Mouse (Mus musculus) ovary, postnatal 14 days (tissue): ENCODE results near the gene Cpa4.

Source experiments
- DNase-seq: peaks from one replicate; pipeline ENCODE4 v3.0.0; 2022; ENCODE audit warnings: low spot score

Gene Cpa4

GRCm38 (mm10) chr6:30591851-30592404, 23.8 kb downstream of the Cpa4 start:
- no peak for DNase-seq

DNA sequence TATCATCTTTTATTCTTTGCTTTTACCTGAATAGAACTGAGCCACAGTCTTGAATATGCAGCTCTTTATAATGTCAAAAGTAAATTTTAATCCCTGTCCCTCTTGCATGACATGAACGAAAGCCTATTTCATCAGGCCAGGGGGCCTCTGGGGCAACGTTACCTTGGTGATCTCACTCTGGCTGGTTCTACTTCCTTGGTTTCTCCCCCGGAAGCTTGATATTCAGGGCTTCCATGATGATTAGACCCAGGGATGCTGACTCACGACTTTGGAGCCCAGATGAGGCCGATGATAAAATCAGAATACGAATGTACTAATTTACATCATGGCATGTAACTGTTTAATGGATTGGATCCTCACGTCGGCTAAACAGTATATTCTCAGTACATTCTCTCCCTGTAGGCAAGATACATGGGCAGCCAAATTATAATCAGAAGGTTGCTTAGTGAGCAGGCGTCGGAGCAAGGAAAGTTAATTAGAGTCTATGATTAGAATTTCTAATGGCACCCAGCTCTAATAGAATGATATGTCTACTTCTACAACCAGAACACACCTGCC, 24.3 kb downstream of the Cpa4 start:
- no peak for DNase-seq

- no peak for DNase-seq
These were observed 26.2 kb downstream of the Cpa4 start for GRCm38 (mm10) chr6:30594364-30594763.

DNA sequence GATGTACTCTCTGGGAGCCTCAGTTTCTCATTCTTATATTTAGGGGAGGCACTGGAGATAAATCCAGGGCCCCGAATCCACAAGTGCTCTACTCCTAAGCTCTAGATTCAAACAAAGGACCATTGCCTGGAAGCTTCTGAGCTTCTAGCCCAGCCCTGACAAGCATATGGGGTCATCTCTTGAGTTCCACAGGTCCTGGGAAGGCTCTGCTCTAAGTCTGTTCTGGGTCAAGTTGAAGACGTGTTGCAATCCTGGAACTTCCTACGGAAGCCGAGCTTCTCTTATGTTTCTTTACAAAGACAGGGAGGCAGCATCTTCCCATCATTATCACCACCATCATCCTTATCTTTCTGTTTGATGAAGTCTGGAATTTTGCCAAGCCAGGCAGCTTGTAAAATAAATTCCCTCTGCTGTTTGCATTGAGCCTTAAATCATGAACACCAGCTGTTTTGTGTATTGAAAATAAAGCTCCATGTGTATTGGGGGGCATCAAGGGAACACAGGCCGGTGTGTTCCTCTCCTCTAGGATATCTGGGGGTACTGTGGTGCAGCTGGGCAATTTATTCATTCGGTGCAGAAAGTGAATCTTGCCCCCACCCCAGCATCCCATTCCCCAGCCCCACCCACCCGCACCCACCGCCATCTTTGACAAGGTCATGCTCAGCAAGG, 28.2 kb downstream of the Cpa4 start:
- DNase-seq: no peak

DNA sequence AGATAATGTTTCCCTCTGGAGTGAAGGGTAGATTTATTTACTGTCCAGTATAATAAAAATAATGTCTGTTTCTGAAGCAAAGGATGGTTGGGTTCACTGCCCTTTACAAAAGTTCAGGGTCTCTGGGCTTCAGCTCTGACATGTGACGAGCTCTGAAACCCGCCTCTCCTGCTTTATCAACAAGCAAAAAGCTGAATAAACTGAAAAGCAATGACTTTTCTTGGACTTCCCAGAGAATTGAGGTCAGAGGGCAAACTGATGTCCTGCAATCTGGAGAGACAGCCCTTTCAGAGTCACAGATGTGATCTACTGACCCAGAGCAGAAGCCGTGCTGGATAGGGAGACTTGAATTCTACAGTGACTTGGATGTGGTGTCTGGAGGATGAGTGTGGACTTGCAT, 31.9 kb downstream of the Cpa4 start:
- no peak for DNase-seq

DNA sequence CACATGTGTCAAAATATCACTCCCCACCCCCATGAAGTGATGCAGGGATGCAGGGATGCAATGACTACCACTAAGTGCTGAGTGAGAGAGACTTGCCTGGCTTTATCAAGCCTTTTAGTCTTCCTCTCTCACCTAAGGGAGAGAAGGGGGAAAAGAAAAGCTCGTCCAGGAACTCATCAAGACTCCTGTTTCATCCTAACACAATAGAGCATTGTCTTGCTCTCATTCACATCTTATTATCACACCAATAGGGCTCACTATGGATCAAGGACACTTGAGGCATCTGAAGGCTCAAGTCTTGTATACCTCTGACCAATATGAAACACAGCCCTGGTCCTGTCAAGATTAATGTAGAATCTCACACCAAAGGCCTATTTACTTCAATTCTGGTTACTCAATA, 32.8 kb downstream of the Cpa4 start:
- no peak for DNase-seq

DNA sequence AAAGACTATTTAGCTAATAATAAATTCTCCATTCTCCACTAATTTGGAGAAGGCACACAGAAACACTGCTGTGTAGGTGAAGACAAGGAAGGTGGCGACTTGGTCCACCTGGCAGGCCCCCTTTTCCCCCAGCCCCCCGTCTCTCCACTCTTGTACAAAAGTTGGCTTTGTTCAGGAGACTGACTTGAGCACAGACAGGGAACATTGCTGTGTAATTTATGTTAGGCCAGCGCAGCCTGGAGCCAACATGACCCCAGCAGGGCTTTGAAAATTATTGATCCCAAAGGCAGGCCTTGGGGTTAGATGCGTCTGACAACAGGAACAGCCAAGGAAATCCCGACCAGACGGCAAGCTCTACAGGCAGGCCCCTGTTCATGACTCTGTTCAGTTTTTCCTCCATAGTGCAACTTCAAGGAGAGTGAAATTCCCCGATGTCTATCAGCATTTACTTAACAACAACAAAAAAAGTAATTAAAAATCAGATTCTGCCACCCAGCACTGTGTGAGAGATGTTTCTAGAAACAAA, 36.2 kb downstream of the Cpa4 start:
- no peak for DNase-seq

DNA sequence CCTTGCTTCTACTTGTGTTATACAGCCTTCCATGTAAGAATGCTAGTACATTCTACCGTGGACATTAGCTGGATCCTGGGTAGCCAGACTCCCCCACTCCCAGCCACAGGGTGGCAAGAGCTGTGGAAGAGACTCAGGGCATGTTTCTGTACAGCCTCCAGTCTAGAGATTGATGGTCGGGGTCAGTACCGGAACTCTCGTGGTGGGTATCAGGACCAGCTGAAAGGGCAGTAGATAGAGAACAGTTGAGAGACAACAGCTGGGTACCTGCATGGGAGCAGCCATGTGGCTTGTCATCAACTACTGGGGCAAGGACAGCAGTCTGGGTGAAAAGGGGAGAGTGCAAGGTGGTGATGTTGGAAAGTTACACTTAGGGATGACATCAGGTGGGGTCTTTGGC, 36.9 kb downstream of the Cpa4 start:
- DNase-seq: no peak

DNA sequence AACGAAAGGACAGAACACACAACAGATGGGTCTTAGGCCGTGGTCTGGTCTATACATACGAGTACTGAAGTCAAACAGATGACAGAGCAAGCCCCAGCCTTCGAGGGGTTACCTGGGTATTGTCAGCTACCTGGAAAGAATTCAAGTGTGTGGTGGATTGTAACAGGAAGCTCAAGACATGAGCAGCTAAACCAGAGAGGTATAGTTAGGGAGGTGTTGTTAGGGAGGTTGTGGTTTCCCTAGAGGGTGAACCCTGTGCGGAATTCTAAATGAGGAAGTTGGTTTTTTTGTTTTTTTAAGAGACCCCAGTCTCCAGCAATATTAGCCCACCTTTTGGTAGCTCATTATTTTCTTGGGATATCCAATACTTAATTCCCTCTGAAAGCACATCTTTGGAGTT, 37.5 kb downstream of the Cpa4 start:
- no peak for DNase-seq

DNA sequence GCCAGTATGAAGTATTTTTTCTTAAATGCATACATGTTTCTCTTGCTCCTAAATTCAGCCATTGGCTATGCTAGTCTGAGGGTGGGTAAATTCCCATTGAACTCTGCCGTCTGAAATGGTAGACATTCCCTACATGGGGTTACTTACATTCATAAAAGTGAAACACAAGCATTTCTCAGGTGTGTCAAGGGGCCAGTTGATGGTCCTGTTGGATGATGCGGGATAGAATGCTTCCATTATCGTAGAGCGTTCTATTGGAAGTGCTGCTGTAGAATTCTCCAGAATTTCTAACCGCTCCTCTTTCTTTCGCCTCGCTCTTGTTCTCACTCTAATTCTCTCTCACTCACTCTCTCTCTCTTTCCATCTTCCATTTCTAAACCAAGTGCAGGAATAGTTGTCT, 42.5 kb downstream of the Cpa4 start, which contains the start of gene Cpa5:
Gene Cpa5 (plus strand): TSS at position 301 of the 400 bp plus-strand sequence.
- no peak for DNase-seq

DNA sequence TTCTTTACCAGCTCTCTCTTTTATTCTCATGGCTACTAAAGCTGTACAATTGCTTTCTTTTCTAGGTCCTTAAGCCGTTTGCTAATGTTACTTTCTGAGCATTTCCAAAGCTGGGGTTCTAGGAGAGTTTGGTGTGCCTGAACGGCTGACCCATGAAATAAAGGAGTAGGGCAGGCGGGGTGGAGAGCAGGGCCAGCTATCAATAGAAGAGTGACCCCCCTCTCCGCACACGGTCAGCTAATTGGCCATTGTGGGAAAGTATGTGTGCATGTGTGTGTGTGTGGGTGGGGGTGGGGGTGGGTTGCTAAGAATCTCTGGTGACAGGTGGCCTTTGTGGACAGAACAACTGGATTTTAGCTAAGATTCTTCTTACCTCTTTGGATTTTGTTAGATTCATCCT, 43.0 kb downstream of the Cpa4 start:
- no peak for DNase-seq

DNA sequence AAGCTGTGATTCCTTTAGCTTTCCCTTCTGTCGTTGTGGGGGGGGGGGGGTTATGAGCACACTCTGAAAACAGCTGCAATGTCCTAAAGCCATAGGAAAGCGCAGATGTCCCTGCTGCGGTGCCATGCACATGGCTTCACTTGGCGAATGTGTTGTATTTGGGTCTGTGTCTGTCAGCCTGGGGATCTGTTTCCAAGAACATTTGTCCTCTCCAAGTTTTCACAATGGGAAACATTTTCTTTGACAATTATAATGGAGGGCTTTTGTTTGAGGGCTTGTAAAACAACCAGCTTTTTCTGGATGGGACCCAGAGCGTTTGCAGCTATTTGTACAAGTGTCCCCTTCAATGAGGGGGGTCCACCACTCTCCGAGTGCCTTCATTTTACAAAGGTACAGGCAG, 46.1 kb downstream of the Cpa4 start:
- DNase-seq: no peak

DNA sequence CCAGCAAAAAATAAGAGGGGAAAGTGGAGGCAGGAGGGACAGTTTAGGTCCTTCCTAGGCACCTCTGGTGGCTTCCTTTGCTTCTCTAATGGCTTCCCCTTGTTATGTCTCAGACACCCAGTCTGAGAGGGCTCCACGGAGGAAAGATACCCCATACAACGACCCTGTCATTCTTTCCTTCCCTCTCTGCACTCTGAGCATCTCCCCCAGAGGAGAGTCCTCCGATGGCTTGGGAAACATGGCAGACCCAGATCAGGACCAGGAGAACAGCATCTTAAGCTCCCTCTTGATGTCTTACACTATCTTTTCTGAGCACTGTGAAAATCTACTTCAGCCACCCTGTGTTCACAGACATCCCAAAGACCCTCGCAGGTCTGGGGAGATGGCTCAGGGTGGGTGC, 47.6 kb downstream of the Cpa4 start:
- no peak for DNase-seq

- no peak for DNase-seq
These were observed 48.3 kb downstream of the Cpa4 start for GRCm38 (mm10) chr6:30616491-30616941.

GRCm38 (mm10) chr6:30617020-30617958, 49.1 kb downstream of the Cpa4 start:
- no peak for DNase-seq

- no peak for DNase-seq
These were observed 49.9 kb downstream of the Cpa4 start for GRCm38 (mm10) chr6:30617959-30618590.

DNA sequence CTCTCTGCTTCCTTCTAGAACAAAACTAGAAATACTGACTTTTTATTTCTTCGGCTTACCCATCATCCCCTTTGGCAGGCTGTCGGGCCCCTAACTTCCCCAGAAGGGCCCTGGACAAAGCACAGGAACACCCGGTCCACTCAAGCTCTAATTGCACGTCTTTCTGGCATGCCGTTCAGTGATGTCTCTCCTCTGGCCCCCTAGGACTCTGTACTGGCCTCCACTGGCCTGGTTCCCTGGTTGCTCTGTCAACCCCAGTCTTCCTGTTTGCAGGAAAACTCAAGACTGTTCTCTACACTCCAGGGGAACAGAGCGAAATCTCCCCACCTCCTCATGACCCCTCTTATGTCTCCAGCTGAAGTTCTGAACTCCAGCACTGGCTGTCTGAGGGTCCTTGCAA, 50.6 kb downstream of the Cpa4 start:
- DNase-seq: no peak

DNA sequence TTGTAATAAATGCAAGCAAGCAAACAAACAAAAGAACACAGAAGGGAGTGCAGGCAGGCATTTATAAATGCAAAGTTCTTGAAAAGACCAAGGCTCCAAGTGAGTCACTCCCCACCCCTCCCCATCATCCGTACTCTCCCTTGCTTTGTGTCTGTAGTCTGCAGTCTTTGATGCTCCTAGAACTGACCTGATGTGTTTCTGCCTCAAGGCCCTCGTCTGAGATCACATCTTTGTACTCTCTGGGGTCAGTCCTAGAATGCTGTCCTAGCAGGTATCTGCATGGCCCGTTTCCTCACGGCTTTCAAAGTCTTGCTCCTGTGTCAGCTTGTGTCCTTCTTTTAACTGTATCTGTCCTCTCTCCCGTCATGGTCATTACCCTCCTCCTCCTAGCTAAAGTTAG, 51.4 kb downstream of the Cpa4 start:
- DNase-seq: no peak

DNA sequence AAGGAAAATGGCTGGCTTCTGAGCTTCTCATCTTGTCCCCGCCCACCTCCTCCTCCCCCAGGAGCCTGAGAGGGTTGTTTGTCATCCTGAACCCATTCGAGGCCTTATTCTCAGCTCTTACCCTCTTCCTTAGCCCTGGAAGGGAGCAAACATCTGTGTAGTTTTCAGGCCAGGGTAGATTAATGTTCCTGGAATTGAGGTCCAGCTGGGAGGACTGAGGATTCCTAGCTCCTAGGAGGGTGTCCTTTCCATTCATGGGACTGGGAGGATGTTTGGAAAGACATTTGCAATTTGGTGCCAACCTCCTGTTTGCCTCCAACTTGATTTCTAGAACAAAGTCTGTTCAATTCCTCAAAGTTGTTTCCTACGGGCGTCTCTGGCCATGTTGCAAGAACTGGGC, 52.4 kb downstream of the Cpa4 start:
- DNase-seq: no peak

- no peak for DNase-seq
These were observed 52.8 kb downstream of the Cpa4 start for GRCm38 (mm10) chr6:30620994-30621393.

- no peak for DNase-seq
These were observed 53.8 kb downstream of the Cpa4 start for GRCm38 (mm10) chr6:30621986-30622389.

- no peak for DNase-seq
These were observed 56.6 kb downstream of the Cpa4 start for GRCm38 (mm10) chr6:30624763-30625162.
